Mouse (Mus musculus) limb, embryonic 14.5 days (tissue): ENCODE measurements around the gene Dnaic2. TPM values are rescaled to one million over a fixed set of nuclear protein-coding genes. Genes with fewer than 3 reads are reported as not detected.

ENCODE experiments used
- ATAC-seq: fragments of 200-750 bp; cut with Nextera tagmentation; 2 replicates; pipeline ENCODE4 v1.8.0; 2017; ENCODE audit warnings: low read depth, moderate number of reproducible peaks, moderate TSS enrichment; ENCODE audit not compliant: low FRiP score
- DNase-seq: peaks from one replicate; pipeline ENCODE4 v3.0.0-alpha.2; 2015; ENCODE audit warnings: low spot score
- H3K27ac ChIP-seq: fragments of 300-500 bp; sonication (generic); replicated peaks from 2 replicates; pipeline ENCODE4 v1.5.1; 2014; ENCODE audit warnings: low read depth, mild to moderate bottlenecking, low read length, moderate library complexity, mixed read lengths
- H3K27me3 ChIP-seq: fragments of 300-500 bp; sonication (generic); 2 replicates; pipeline ENCODE4 v1.6.1; 2014; ENCODE audit warnings: low read length, mixed read lengths; ENCODE audit not compliant: control insufficient read depth, insufficient read depth
- H3K36me3 ChIP-seq: fragments of 300-500 bp; sonication (generic); 2 replicates; pipeline ENCODE4 v1.6.1; 2014; ENCODE audit warnings: mild to moderate bottlenecking, low read length, moderate library complexity, mixed read lengths; ENCODE audit not compliant: control insufficient read depth, insufficient read depth
- H3K4me1 ChIP-seq: fragments of 300-500 bp; sonication (generic); 2 replicates; pipeline ENCODE4 v1.6.1; 2014; ENCODE audit warnings: antibody characterized with exemption, low read length, mixed read lengths; ENCODE audit not compliant: control insufficient read depth, insufficient read depth
- H3K4me2 ChIP-seq: fragments of 300-500 bp; sonication (generic); replicated peaks from 2 replicates; pipeline ENCODE4 v1.6.1; 2014; ENCODE audit warnings: low read depth, mild to moderate bottlenecking, low read length, moderate library complexity; ENCODE audit not compliant: severe bottlenecking
- H3K4me3 ChIP-seq: fragments of 300-500 bp; sonication (generic); replicated peaks from 2 replicates; pipeline ENCODE4 v1.5.1; 2014; ENCODE audit warnings: low read length
- H3K9ac ChIP-seq: fragments of 300-500 bp; sonication (generic); 2 replicates; pipeline ENCODE4 v1.6.1; 2014; ENCODE audit warnings: mild to moderate bottlenecking, low read depth, low read length, moderate library complexity; ENCODE audit not compliant: severe bottlenecking
- H3K9me3 ChIP-seq: fragments of 300-500 bp; sonication (generic); 2 replicates; pipeline ENCODE4 v1.6.1; 2016; ENCODE audit warnings: low read length; ENCODE audit not compliant: control insufficient read depth
- POLR2A ChIP-seq: fragments of 200-500 bp; IDR thresholded peaks from 2 replicates; pipeline ENCODE4 v1.8.0; 2012; ENCODE audit warnings: inconsistent platforms, mild to moderate bottlenecking, moderate library complexity, borderline replicate concordance; ENCODE audit not compliant: insufficient read depth, insufficient read length; ENCODE audit errors: extremely low read depth
- WGBS: fragments of 180-500 bp; shearing (Covaris S2); extraction: QIAGEN DNeasy Blood & Tissue Kit; methylation state at CpG from one replicate; pipeline ENCODE4 v1.1.7; 2014; 5-methylcytosine and 5-hydroxymethylcytosine counted together
- polyA plus RNA-seq, 2 experiments: library from polyadenylated mRNA; depleted of rRNA in 1 of 2; stranded (reverse) in 1 of 2; unstranded in 1 of 2; fragments of >200 nt; fragmentation: Nextera tagmentation in 1 of 2; extraction: Ambion mirVana in 1 of 2; gene quantifications; 2 replicates each; pipeline versions ENCODE4 v1.2.1 to v1.2.3; 2012 to 2014

Gene Dnaic2
- polyA plus RNA-seq, 2 experiments, result 0.55 to 1.6 TPM

DNA sequence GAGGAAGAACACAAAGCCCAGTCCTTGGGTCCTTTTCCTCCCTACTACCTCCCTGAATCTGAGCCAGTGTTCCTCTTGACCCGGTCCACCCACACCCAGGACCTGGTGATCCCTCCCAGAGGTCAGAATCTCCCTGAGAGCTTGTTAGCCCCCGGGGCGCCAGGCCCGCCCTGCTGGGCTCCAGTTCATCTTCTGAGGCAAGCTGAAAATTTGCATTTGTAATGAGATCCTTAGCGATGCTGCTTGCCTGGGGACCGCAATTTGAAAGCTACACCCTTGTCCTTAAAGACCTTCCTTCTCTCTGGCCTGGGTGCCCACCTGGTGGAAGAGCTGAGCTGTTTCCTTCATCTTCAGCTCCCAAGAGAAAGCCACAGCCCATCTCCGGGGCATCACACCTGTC, 34.6 kb upstream of the Dnaic2 start:
- H3K9me3 ChIP-seq, result no peaks in the 10 kb centered on the region
- no peak for TF ChIP-seq POLR2A
- ATAC-seq (no peak), DNase-seq (no peak)
- H3K4me2 ChIP-seq, result no peak overlapping the region
- no peaks in the 10 kb centered on the region for H3K27me3 ChIP-seq
- H3K9ac ChIP-seq, result no peak overlapping the region
- H3K36me3 ChIP-seq, result peaks cover 9% of the 10 kb centered on the region
- no peak overlapping the region for H3K4me3 ChIP-seq
- WGBS, result 39% methylated on average over 7 of the region's 7 CpGs
- no peak overlapping the region for H3K27ac ChIP-seq
- no peaks in the 10 kb centered on the region for H3K4me1 ChIP-seq

DNA sequence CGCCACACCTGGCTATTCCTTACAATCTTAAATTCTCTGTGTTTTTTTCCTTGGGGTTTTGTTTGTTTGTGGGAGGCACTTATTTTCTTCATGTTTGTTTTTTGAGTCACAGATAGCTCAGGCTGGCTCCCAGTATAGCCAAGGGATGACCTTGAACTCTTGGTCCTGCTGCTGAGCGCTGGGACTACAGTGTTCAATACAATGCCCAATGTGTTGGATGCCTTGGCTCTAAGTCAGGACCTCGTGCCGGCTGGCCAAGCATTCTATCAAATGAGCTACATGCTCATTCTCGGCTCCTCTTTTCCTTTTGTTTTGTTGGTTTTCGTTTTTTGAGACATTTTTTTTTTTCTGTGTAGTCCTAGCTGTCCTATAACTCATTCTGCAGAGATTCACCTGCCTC, 33.8 kb upstream of the Dnaic2 start:
- no peak for DNase-seq
- H3K4me2 ChIP-seq, result no peak overlapping the region
- no peaks in the 10 kb centered on the region for H3K9me3 ChIP-seq
- no peaks in the 10 kb centered on the region for H3K4me1 ChIP-seq
- H3K9ac ChIP-seq, result no peak overlapping the region
- no peak for TF ChIP-seq POLR2A
- H3K27me3 ChIP-seq, result no peaks in the 10 kb centered on the region
- 87% methylated on average over 6 of the region's 6 CpGs for WGBS
- no peak for ATAC-seq
- H3K36me3 ChIP-seq, result peaks cover 14% of the 10 kb centered on the region
- H3K4me3 ChIP-seq, result no peak overlapping the region
- no peak overlapping the region for H3K27ac ChIP-seq

DNA sequence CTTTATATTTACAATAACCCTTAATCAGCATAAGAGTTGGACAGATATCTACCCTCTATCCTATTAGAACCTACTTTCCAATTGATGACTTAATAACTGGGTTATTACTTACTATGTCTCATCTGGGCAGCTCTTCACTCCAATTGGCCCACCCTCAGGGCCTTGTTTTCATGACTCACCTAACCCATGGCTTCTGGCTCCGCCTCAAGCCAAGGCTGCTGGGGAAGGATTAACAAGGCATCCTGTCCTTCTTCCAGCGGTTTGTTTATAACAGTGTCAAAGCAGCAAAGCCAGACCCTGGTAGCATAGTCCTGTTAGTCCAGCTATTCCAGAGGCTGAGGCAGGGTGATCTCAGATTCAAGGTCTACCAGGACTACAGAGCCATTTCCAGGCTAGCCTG, 32.8 kb upstream of the Dnaic2 start:
- Histone ChIP-seq H3K27me3 (no peaks in the 10 kb centered on the region), H3K4me1 (no peaks in the 10 kb centered on the region), H3K9me3 (no peaks in the 10 kb centered on the region), H3K9ac (no peak overlapping the region), H3K4me3 (no peak overlapping the region), H3K27ac (no peak overlapping the region), H3K36me3 (peaks cover 18% of the 10 kb centered on the region), H3K4me2 (no peak overlapping the region)
- DNase-seq, result no peak
- ATAC-seq, result no peak
- TF ChIP-seq POLR2A, result no peak
- 71% methylated on average over 2 of the region's 2 CpGs for WGBS

DNA sequence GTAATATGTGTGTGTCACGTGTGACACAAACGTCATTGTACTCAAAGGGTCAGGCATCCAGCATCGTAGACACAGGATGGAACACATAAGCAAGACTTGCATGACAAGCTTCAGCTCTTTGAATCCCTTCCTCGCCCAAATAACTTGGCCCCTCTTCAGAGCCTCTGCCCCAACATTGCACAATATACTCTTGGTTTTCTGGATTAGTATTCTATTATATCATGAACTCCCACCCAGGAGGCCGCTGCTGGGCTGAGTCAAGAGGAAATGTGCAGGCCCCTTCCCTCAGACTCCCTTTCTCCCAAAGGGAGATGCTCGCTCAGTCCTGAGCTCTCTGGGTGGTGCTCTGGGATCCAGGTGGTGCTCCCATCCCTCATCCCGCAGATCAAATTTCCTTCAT, 28.7 kb upstream of the Dnaic2 start:
- no peak overlapping the region for H3K4me2 ChIP-seq
- 94% methylated on average over 7 of the region's 7 CpGs for WGBS
- peaks cover 17% of the 10 kb centered on the region for H3K36me3 ChIP-seq
- no peak overlapping the region for H3K9ac ChIP-seq
- H3K4me3 ChIP-seq, result no peak overlapping the region
- no peak for ATAC-seq
- no peak for DNase-seq
- H3K27ac ChIP-seq, result no peak overlapping the region
- no peaks in the 10 kb centered on the region for H3K27me3 ChIP-seq
- no peaks in the 10 kb centered on the region for H3K9me3 ChIP-seq
- no peaks in the 10 kb centered on the region for H3K4me1 ChIP-seq
- TF ChIP-seq POLR2A, result no peak

DNA sequence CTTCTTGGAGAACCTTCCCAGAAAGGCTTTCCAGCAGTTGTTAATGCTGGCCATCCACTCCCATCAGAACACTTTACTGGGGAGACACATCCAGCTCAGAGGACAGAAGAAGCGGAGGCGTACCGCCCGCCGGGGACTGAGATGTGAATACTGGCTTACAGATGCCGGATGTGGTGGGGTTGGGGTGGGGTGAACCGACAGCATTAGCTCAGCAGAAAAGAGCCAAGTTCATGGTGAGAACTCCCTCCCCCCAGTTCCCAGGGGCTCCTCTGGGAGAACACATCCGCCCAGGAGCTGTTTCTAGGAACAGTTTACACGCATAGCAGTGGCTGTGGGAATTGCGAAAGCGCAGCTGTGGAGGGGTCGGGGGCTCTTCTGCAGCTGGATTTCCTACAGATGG, 27.7 kb upstream of the Dnaic2 start:
- peaks cover 9% of the 10 kb centered on the region for H3K4me1 ChIP-seq
- WGBS, result 70% methylated on average over 12 of the region's 12 CpGs
- no peak overlapping the region for H3K4me3 ChIP-seq
- H3K27ac ChIP-seq, result no peak overlapping the region
- ATAC-seq (peak; percentile 61), DNase-seq (peak; percentile 56)
- H3K4me2 ChIP-seq, result no peak overlapping the region
- TF ChIP-seq POLR2A, result no peak
- no peaks in the 10 kb centered on the region for H3K9me3 ChIP-seq
- H3K36me3 ChIP-seq, result peaks cover 17% of the 10 kb centered on the region
- no peak overlapping the region for H3K9ac ChIP-seq
- no peaks in the 10 kb centered on the region for H3K27me3 ChIP-seq
